Mouse (Mus musculus) limb, embryonic 11.5 days (tissue): Measurements from ENCODE around the gene Tsr1. TPM values are rescaled to one million over a fixed set of nuclear protein-coding genes. Genes with fewer than 3 reads are reported as not detected.

Experiments
- ATAC-seq: fragments of 200-750 bp; cut with Nextera tagmentation; 2 replicates; pipeline ENCODE4 v1.8.0; 2017; ENCODE audit warnings: low read depth; ENCODE audit not compliant: insufficient number of reproducible peaks, low FRiP score, low TSS enrichment
- DNase-seq: peaks from one replicate; pipeline ENCODE4 v3.0.0-alpha.2; 2015; ENCODE audit warnings: low spot score
- H3K27ac ChIP-seq: fragments of 300-500 bp; sonication (generic); replicated peaks from 2 replicates; pipeline ENCODE4 v1.5.1; 2014; ENCODE audit warnings: low read depth, mild to moderate bottlenecking, low read length
- H3K27me3 ChIP-seq: fragments of 300-500 bp; sonication (generic); 2 replicates; pipeline ENCODE4 v1.6.1; 2014; ENCODE audit warnings: mild to moderate bottlenecking, low read length, mixed read lengths; ENCODE audit not compliant: control insufficient read depth, insufficient read depth
- H3K36me3 ChIP-seq: fragments of 300-500 bp; sonication (generic); 2 replicates; pipeline ENCODE4 v1.6.1; 2014; ENCODE audit warnings: mild to moderate bottlenecking, low read length, moderate library complexity, mixed read lengths; ENCODE audit not compliant: control insufficient read depth, insufficient read depth
- H3K4me1 ChIP-seq: fragments of 300-500 bp; sonication (generic); 2 replicates; pipeline ENCODE4 v1.6.1; 2014; ENCODE audit warnings: low read length, mixed read lengths; ENCODE audit not compliant: control insufficient read depth, insufficient read depth
- H3K4me2 ChIP-seq: fragments of 300-500 bp; sonication (generic); 2 replicates; pipeline ENCODE4 v1.6.1; 2014; ENCODE audit warnings: low read depth, mild to moderate bottlenecking, moderate library complexity; ENCODE audit not compliant: severe bottlenecking
- H3K4me3 ChIP-seq: fragments of 300-500 bp; sonication (generic); 2 replicates; pipeline ENCODE4 v1.5.1; 2014; ENCODE audit warnings: low read depth, low read length
- H3K9ac ChIP-seq: fragments of 300-500 bp; sonication (generic); 2 replicates; pipeline ENCODE4 v1.6.1; 2014; ENCODE audit warnings: mild to moderate bottlenecking, low read length
- H3K9me3 ChIP-seq: fragments of 300-500 bp; sonication (generic); 2 replicates; pipeline ENCODE4 v1.6.1; 2016; ENCODE audit warnings: low read length; ENCODE audit not compliant: control insufficient read depth
- WGBS: fragments of 180-500 bp; shearing (Covaris S2); extraction: QIAGEN DNeasy Blood & Tissue Kit; methylation state at CpG from one replicate; pipeline ENCODE4 v1.1.7; 2014; 5-methylcytosine and 5-hydroxymethylcytosine counted together
- polyA plus RNA-seq: library from polyadenylated mRNA; unstranded; fragments of >200 nt; fragmentation: Nextera tagmentation; extraction: Ambion mirVana; gene quantifications from 2 replicates; pipeline ENCODE4 v1.2.1, GENCODE M21; 2014

The Tsr1 gene
- polyA plus RNA-seq, 1 experiment from 2014 or later = 52.9 TPM

- no peak overlapping the region for H3K4me2 ChIP-seq
- peaks cover 42% of the 10 kb centered on the region for H3K36me3 ChIP-seq
- H3K9ac ChIP-seq = no peak overlapping the region
- no peak for ATAC-seq
- H3K27me3 ChIP-seq = no peaks in the 10 kb centered on the region
- no peaks in the 10 kb centered on the region for H3K9me3 ChIP-seq
- no peak overlapping the region for H3K27ac ChIP-seq
- DNase-seq = no peak
- WGBS = 95% methylated on average over 6 of the region's 6 CpGs
- H3K4me1 ChIP-seq = no peaks in the 10 kb centered on the region
- no peak overlapping the region for H3K4me3 ChIP-seq
Observed at GRCm38 (mm10) chr11:74907850-74908249, 10.0 kb downstream of the Tsr1 start.

DNA sequence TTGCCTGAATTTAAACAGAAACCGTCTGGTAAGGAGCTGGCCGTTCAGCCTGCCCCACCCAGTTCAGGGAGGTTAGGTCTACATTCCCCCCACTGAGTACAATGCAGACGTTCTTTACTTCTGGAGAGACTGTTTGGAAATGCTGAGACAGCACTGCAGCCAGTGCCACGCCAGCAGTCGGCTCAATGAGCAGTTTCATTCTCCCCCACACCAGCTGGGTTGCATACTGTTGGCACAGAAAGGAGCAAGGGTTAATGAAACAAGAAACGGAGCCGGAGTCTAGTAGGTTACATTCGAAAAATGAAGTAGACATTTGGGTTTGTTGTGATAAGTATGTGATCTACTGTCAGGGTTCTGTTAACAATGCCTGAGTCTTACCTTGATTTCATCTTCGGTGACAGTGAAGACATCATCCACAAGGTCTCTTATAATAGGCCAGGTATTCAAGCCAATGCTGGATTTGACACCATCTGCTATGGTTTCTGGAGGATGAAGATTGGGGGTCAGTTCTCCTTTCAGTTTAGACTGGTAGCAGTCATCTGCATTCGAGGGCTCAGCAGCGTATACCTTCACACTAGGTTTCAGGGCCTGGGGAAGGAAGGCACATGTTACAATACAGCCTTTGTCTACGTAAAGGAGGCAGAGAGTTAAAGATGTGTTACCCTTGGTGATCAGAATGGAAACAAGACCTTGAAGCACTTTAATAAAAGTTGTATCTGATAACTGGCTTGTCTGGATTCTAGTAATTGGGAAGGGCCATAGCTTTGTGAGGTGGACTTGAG is 10.9 kb downstream of the Tsr1 start:
- H3K4me3 ChIP-seq = no peak overlapping the region
- H3K9me3 ChIP-seq = no peaks in the 10 kb centered on the region
- H3K27me3 ChIP-seq = no peaks in the 10 kb centered on the region
- no peak overlapping the region for H3K27ac ChIP-seq
- H3K4me1 ChIP-seq = no peaks in the 10 kb centered on the region
- ATAC-seq (no peak), DNase-seq (no peak)
- no peak overlapping the region for H3K4me2 ChIP-seq
- WGBS = 88% methylated on average over 12 of the region's 12 CpGs
- peaks cover 38% of the 10 kb centered on the region for H3K36me3 ChIP-seq
- no peak overlapping the region for H3K9ac ChIP-seq

- ATAC-seq (no peak), DNase-seq (no peak)
- no peaks in the 10 kb centered on the region for H3K4me1 ChIP-seq
- H3K27me3 ChIP-seq = no peaks in the 10 kb centered on the region
- H3K27ac ChIP-seq = no peak overlapping the region
- H3K9me3 ChIP-seq = no peaks in the 10 kb centered on the region
- peaks cover 34% of the 10 kb centered on the region for H3K36me3 ChIP-seq
- no peak overlapping the region for H3K4me2 ChIP-seq
- no peak overlapping the region for H3K4me3 ChIP-seq
- 93% methylated on average over 4 of the region's 4 CpGs for WGBS
- no peak overlapping the region for H3K9ac ChIP-seq
Observed at GRCm38 (mm10) chr11:74909978-74910377, 12.1 kb downstream of the Tsr1 start.

- Histone ChIP-seq H3K4me2 (no peak overlapping the region), H3K27me3 (no peaks in the 10 kb centered on the region), H3K9ac (no peak overlapping the region), H3K9me3 (no peaks in the 10 kb centered on the region), H3K36me3 (peaks cover 16% of the 10 kb centered on the region), H3K4me1 (no peaks in the 10 kb centered on the region), H3K27ac (no peak overlapping the region), H3K4me3 (no peak overlapping the region)
- ATAC-seq = no peak
- WGBS = 94% methylated on average over 3 of the region's 3 CpGs
- no peak for DNase-seq
Observed at GRCm38 (mm10) chr11:74912492-74912891, 14.6 kb downstream of the Tsr1 start.

DNA sequence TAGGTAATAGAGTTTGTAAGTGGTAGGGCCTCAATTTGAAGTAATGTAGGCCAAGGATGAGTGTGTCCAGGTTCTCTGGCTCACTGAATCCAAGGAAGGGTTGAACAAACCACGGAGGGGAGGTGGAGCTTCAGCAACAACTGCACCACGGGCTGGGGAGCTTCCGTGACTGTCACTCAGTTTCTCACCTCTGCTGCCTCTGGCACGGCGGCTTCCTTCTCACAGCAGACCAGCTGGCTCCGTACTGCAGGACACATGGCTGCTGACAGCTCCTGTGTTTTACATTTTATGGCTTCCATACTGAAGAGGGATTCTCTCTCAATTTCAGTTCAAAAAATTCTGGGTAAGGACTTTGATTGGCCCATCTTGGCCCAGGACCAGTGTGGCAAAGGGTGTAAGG is 21.4 kb downstream of the Tsr1 start:
- no peaks in the 10 kb centered on the region for H3K36me3 ChIP-seq
- no peak for ATAC-seq
- H3K9ac ChIP-seq = no peak overlapping the region
- no peak overlapping the region for H3K4me3 ChIP-seq
- H3K9me3 ChIP-seq = no peaks in the 10 kb centered on the region
- H3K4me1 ChIP-seq = no peaks in the 10 kb centered on the region
- H3K27ac ChIP-seq = no peak overlapping the region
- no peaks in the 10 kb centered on the region for H3K27me3 ChIP-seq
- DNase-seq = no peak
- WGBS = 54% methylated on average over 6 of the region's 6 CpGs
- H3K4me2 ChIP-seq = no peak overlapping the region

GRCm38 (mm10) chr11:74924149-74924548 is 26.3 kb downstream of the Tsr1 start:
- H3K4me2 ChIP-seq = no peak overlapping the region
- H3K27ac ChIP-seq = no peak overlapping the region
- DNase-seq (peak; percentile 43), ATAC-seq (no peak)
- no peak overlapping the region for H3K9ac ChIP-seq
- no peaks in the 10 kb centered on the region for H3K36me3 ChIP-seq
- H3K4me1 ChIP-seq = peaks cover 7% of the 10 kb centered on the region; the same call in 1 of the 2 replicates
- H3K4me3 ChIP-seq = no peak overlapping the region
- H3K27me3 ChIP-seq = no peaks in the 10 kb centered on the region
- H3K9me3 ChIP-seq = no peaks in the 10 kb centered on the region
- WGBS = 74% methylated on average over 4 of the region's 4 CpGs

GRCm38 (mm10) chr11:74925577-74926387 is 27.9 kb downstream of the Tsr1 start, which contains the start of the genes Smg6 and Srr:
Gene Smg6 (plus strand): TSS chr11:74925823.
Gene Srr (minus strand): TSS chr11:74925948.
- Histone ChIP-seq H3K27ac (peak within 1 kb of the TSS; percentile 97), H3K9ac (peak within 1 kb of the TSS; percentile 87), H3K9me3 (no peaks in the 10 kb centered on the region), H3K4me2 (peak within 1 kb of the TSS; percentile 73), H3K4me1 (peaks cover 7% of the 10 kb centered on the region; the same call in 1 of the 2 replicates), H3K27me3 (no peaks in the 10 kb centered on the region), H3K36me3 (peaks cover 4% of the 10 kb centered on the region; the same call in 1 of the 2 replicates), H3K4me3 (peak within 1 kb of the TSS; percentile 98)
- 0% methylated on average over 76 of the region's 88 CpGs for WGBS
- DNase-seq = peak; percentile 98
- ATAC-seq = peak; percentile 94

GRCm38 (mm10) chr11:74926388-74927005 is 28.6 kb downstream of the Tsr1 start:
- ATAC-seq (peak; percentile 42), DNase-seq (no peak)
- H3K36me3 ChIP-seq = peaks cover 4% of the 10 kb centered on the region; the same call in 1 of the 2 replicates
- no peaks in the 10 kb centered on the region for H3K27me3 ChIP-seq
- H3K9me3 ChIP-seq = no peaks in the 10 kb centered on the region
- WGBS = 8% methylated on average over 11 of the region's 11 CpGs
- peak overlapping the region; percentile 97 for H3K27ac ChIP-seq
- H3K4me3 ChIP-seq = peak overlapping the region; percentile 98
- peaks cover 7% of the 10 kb centered on the region; the same call in 1 of the 2 replicates for H3K4me1 ChIP-seq
- peak overlapping the region; percentile 87 for H3K9ac ChIP-seq
- peak overlapping the region; percentile 73 for H3K4me2 ChIP-seq
